Mouse (Mus musculus): Measurements from ENCODE around the gene 1700001P01Rik.

DNA sequence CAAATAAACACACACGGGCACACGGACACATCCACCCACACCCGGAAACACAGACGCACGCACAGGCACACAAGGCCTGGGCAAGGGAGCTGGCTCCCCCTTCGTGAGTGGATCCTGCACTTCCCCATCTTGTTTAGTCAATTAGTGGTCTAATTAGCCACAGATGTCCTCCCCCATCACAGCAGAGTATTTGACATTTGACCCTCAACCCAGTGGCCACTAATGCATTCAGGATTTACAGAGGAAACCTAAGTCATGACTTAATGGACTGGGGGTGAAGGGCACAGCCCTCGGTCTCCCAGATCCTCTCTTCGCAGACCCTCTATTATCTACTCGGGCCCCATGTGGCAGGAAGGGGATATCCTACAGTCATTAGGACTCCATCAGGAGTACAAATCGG, 42.0 kb downstream of the 1700001P01Rik start:
- no peak for TF ChIP-seq CTCF (conservative IDR thresholded peaks at IDR 0.05; ENCODE audit: insufficient read depth, insufficient read length, low read depth, low read length)
- no peak for TF ChIP-seq POLR2A (IDR thresholded peaks at IDR 0.05; ENCODE audit: low read depth, low read length)

All from kidney, adult 2 months (tissue).